Mouse (Mus musculus): ENCODE measurements around the gene Chd3.

Chd3 gene

DNA sequence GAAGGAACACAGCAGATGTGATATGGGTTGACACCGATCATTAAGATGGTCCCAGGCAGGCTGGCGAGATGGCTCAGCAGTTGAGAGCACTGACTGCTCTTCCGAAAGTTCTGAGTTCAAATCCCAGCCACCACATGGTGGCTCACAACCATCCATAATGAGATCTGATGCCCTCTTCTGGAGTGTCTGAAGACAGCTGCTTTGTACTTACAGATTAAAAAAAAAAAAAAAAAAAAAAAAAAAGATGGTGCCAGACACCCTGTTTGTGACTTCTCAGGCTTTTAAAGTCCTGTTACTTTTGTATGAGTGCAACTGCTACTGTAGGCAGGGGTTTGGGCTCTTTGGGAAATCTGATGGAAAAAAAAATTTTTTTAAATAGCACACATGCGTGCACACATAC lies 19.5 kb upstream of the Chd3 start:
- DNase-seq = no peak

DNA sequence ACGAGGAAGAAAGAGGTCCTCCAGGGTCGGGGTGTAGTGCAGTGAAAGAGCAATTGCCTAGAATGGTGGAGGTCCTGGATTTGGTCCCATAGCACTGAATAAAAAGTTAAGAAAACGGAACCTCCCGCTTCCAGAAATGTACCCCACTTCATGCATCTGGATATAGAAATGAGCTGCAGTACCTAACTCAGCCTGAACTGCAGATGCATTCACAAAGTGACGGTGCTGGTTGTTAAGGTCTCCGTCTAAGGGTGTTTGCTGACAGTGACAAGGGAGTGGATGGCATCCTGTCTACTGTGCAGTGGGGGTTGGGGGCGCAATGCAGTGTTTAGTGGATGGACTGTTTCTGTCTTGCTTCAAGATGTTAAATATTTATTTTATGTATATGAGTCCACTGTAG lies 17.6 kb upstream of the Chd3 start:
- DNase-seq = no peak

DNA sequence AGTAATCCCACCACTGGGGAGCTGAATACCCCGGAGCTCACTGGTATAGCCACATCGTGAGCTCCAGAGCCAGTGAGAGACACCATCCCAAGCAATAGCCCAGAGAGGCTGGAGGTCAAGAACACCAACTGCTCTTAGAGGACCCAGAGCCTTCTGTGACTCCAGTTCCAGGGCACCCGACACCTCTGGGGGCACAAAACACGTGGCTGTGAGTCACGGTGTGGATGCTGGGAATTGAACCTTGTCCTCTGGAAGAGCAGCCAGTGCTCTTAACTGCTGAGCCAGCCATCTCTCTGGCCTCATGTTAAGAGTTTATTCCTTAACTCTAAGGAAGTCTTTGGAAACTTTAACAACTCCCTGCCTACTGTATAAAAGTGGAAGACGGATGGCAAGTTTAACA lies 15.8 kb upstream of the Chd3 start:
- peak; percentile 94 for DNase-seq

DNA sequence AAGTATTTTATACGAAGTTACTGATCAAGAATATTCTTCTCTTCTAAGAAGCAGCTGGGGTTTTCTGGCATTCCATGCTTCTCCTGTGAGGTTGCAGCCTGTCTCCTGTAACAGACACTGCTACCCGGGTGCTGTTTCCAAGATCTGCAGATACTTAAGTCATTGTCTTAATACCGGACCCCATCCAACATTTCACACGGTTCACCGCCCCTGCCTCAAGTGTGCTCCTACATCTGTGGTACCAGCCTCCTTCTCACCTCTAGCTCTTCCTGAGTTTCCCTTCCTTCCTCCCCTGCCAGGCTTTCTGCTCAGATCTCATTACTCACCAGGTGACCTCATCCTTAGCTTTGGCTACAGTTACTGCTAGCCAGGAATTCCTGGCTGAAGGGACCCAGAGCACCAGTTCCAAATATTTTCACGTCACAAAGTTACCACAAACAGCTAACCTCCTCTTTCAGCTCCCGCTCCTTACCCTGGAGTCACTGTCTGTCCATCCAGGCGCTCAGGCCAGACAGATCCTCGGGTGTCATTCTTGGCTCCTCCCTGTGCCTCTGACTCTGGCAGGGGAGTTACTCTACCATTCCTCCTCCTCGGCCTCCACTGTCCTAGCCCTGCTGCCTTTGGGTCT lies 13.4 kb upstream of the Chd3 start:
- no peak for DNase-seq

DNA sequence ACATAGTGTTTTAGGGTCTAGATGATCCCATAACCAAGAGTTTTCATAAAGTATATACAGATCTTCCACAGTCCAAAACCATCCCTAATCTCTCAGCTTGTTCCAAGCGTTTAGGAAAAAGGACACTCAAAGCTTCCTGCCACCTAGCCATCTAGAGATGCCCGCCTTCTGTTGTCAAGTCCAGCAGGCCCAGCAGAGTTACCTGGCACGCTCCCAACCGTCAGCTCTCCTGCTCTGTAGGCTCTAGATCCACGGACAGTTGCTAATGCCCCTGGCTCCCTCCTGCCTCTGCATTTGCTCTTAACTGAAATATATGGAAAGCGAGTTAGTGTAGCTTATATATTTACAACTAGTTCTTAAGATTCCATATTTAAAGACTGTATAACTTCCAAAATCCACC lies 12.2 kb upstream of the Chd3 start:
- no peak for DNase-seq

DNA sequence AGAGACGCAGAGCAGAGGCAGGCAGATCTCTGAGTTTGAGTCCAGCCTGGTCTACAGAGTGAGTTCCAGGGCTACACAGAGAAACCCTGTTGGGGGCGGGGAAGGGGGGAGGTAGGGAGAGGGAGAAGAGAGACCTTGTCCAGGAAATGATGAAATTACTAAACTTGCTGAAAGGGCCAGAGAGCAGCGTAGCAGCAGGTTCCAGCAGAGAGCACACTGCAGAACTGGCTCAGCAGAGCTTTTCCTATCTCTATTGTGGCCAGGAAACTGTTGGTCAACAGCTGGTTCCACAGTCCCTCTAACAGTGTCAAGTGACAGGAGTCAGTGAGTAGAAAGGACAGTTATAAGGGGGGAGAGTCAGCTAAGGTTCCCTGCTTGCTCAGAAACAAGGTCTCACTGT lies 10.4 kb upstream of the Chd3 start:
- DNase-seq = no peak

DNA sequence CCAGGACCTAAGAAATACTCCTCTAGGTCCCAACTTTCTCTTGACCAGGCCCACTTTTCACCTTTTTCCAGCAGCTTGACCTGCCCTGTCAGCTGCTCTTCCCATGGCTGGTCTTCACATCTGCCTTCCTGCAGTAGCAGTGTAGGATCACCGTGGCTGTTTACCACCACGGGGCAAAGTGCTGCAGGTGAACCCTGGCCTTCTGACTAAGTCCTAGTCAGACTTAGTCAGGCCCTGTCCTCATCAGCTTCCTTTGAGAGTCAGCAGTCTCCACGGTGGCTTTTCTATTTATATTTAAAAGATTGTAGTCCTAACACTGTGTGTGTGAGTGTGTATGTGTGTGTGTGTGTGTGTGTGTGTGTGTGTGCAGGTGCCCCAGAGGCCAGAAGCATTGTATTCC lies 8.6 kb upstream of the Chd3 start:
- DNase-seq = peak; percentile 90

DNA sequence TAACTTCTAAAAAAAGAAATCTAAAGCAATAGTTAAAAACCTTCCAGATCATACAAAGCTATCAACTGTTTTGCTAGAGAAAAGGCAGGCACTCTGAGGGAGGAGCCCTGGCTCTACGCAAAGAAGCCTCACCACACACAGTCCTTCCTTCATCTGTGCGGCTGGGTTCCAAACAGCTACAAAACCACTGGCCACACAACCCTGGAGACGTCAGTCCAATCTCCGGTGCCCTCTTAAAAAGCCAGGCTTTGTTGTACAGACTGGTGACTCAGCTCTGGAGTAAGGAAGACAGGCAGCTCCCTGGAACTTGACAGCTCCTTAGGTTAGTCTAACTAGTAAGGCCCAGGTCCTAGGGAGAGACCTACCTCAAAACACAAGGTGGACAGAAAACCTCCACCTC lies 6.4 kb upstream of the Chd3 start:
- DNase-seq = no peak

DNA sequence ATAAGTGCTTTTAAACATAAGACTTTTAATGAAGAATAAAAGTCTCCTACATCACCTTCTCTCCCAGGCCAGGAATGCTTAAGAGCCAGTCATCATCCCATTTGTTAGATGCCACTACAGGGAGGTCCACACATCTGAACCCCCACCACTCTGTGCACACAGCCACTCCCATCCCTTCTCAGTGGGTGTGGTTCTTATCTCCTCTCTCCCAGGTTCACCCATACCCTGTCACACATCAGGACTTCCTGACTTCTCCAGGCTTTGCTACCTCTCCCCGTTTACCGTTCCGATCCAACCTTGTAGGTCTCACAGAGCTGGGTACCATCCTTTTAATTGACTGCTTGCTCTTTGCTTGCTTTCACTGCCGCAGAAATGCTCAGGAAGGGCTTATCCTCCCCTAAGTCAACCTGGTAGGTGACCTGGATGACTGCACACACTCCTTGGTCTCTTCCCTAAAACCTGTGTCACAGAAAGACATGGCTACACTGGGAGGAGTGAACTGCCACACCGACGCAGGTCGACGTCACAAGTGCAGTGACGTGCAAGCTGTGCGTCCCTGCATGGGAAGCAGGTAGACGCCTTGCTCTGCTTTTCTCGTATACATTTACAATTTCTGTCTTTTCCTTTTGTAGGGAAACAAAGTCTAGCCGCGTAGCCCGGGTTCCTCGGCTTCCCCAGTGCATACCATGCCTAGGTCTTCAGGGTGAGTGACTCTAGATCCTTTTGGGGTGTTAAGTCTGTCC lies 4.2 kb upstream of the Chd3 start:
- no peak for DNase-seq

DNA sequence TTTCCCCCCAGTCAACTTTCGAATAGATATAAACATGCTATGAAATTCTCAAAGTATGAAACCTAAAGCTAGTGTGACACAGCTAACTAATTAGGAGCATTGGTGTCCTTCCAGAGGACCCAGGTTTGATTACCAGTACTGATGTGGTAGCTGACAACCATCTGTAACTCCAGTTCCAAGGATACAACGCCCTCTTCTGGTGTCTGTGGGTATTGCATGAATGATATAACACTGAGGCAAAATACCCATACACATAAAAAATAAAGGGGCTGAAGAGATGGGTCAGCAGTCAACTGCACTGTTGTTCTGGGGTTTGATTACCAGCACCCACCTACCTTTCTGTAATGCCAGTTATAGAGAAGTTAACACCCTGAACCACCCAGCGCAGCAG lies 3.6 kb upstream of the Chd3 start:
- DNase-seq = no peak

DNA sequence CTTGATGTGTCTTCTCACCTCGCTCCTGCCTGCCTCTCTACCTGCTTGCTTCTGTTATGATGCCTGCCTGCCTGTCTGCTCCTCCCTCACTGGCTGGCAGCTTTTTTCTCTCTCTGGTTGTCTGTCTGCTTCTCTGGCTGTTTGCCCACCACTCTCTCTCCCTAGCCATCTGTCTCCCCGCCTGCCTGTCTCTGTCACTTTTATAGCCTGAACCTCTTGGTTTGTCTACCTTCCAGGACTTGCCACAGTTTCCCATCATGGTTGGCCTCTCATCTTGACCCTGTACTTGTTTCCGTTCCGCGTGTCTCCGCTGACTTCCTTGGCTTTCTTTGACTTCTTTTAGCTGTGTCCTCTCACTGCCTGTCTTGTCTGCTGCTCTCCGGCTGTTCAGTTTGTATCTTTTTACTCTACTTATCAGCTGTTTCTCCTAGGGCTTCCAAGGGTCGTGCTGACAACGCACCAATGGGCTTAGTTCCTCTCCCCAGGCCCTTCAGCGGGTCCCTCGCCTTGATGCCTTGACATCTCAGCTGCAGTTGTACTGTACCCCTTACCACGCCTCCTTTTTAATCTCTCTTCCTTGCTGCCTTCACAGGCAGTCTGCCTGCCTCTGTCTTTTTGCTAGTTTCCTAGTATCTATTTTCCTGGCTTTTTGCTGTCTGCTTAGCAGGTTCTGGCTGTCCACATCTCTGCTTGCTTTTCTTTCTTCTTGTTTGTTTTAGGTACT lies 3.0 kb upstream of the Chd3 start:
- DNase-seq = peak; percentile 51

DNA sequence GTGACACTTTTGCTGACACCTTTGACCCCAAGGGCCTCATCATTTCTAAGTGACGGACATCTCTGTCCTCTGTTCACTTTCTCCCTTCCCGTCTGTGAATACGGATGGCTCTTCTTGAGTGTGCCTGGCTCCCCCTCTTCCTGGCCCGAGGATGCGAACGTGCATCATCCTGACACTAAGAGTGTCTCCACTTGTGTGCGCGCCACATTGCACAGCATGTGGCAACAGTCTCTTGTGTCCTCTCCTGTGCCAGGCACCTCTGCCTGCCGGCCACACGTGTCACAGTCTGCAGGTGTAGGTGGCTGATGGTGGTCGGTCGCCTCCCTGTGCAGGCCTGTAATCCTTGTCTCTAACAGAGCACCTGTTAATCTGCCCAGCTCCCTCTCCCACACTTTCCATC lies 2.4 kb upstream of the Chd3 start:
- DNase-seq = no peak

DNA sequence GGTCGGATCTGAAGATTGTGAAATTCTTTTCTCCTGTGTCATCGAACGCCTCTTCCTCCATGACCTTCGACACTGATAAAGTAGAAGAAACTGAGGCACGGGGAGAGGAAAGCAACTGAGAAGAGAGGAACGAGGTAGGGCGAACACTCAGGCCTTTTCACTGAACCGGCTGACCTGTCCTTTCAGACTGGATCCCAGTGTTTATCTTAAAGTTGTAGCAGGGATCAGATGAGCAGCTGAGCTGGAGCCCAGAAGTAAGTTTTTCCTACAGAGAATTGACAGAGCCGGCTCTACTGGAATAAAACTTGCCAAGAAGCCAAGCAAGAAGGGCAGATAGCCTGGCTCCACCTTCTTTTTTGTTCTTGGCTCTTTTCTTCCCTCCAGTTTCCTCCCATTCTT lies 1.6 kb upstream of the Chd3 start:
- DNase-seq = no peak

DNA sequence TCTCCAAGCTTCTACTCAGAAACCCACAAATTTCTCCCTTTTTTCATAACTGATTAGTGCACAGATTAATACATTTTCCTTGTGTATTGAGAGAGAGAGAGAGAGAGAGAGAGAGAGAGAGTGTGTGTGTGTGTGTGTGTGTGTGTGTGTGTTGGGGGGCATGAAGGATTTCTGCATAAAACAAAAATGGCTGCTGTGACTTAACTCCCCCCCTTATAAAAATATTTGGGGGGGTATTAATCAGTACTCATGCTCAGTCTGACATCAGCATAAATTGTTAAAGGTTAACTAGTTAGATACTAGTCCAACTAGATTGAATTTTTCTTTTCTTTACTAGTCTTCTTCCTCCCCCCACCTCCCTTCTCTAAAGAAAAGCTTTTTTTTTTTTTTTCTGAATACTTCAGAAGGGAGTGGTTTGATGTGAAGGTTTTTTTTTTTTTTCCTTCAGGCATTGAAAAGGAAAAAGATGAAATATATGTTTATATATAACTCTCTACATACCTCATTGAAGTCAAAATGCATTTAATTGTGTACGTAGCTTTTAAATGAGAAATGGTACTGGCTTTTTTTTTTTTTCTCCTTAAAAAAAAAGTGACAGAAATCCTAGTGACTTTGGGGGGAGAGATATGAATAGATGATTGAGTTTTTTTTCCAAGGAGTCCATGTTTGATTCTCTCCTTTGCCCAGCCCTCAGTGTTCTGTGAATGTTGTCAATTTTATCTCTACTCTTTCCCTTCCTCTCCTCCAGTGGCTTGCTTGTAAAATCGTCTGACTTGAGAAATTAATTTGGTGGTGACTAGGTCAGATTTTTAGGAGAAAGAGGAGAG lies 997 bp upstream of the Chd3 start:
- no peak for DNase-seq

DNA sequence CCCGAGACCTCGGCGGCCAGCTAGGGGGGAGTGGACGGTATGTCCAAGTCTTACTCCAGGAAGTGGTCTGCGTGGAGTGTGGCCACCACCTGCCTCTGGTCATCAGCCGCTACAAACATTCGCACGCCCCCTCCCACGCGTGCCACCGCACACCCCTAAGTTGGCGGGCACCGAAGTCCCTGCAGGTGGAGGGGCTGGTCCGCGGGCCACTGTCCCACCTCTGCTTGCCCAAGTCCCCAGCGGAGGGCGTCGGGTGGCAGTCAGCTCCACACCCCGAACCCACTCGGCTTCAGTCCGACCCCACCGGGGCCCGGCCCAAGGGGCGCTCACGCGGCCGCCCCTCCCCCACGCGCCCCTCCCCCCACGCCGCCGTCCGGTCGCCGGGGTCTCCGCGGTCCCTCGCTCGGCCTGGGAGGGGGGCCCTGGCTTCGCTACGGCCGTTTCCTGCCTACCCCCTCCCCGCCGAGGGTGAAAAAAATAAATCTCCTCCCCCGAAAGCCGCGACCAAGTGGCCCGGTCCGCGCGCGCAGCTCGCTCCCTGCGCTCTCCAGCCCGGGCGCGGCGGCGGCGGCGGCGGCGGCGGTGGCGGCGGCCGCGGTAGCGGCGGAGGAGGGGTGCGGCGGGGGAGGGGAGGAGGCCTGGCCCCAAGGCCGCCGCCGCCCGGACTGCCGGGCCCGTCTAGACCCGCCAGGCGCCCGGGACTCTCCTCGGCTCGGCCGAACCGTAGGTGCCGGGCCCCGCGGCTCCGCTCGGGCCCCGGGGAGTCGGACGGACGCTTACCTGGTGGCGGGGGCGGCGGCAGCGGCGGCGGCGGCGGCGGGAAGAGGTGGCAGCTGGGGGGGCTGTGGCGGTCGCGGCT lies 621 bp downstream of the Chd3 start:
- DNase-seq = peak; percentile 38

DNA sequence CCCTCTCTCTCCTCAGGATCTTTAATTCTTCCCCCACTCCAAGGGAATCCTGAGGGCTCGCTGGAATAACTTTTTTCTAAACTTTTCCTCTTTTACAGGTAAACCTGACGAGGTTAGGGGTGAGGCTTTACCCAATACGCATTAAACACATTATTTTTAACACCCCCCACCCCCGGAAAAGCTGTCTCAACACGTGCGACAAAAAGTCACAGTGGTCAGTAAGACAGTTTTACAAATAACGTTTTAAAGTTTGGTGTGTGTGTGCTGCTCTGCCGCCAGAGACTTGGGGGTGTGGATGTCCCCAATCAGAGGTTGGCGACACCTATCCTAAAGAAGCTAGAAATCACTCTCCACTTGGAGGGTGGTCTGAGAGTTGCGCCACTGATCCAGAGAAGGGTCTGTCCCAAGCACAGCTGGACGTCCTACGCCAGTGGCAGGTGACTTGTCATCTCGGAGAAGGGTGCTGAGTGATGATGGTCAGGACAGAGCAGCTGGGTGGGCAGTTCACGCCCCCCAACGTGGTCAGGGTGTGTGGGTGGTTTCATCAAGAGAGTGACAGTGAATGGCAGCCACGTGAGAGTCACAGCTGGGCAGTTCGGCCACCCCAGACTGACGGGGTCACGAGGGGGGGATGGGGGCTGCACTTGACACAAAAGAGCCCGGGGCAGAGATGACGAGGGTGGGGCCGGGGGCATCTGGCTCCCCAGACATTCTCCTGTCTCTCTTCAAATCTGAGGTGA lies 1.4 kb downstream of the Chd3 start:
- DNase-seq = peak; percentile 63

DNA sequence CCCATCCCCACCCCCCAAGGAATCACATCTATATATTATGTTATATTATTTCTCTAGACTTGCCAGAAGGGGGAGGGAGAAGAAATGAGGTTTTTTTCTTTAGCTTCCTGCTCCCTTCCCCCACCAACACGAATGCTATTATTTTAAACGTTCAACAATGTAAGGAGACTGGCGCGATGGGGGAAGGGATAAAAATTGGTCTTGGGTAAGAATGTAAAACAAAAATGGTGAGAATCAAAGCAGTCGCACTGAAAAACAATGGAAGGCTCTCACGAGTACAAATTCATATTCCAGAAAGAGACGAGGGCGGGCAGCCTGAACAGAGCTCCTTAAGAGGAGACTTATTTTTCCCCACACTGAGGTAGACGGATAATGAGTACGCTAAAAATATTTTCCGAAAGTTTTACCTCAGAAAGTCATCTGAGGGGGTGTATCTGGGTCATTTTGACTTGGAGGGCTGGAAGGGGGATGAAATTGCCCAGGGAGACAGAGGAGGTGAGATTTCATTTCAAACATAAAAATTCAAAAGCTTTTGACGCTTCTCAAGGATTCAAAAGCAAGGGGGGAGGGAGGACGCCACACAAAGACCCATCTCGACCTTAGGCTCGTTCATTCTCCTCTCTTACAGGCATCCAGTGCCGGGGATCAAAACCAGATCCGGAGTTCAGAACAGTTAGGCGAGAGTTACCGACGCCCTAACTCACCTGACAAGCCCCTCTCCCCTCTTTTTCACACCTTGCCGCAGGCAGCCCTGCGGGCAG lies 2.2 kb downstream of the Chd3 start:
- peak; percentile 64 for DNase-seq

DNA sequence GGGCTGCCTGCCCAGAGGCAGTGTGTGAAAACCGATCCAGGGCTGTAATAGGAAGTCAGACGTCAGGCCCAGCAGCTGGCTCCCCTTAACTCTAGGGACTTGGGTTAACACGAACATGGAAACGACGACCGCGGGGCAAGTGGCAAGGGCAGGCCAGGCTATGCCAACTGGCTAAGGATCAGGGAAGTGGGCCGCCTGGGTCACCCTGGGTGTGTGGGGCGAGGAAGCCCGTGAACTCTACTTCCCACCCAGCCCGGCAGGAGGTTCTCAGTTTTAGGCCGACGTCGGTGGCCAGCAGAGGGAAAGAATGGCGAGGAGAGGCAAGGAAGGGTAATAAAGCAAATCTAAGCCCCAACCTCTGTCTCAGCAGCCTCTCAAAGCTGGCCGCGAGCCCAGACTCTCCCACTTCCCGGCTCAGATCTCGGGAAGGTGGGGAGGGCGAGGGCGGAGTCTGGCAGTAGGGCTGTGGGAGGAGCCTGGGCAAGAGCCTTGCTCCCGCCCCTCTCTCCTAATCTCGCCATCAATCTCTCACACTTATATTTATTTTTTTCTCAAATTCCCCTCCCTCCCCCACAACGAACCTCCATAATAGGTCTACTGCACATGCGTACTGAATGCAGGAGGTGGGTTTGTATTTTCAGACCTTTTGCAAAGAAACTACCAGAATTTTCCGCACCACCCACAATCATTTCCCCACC lies 2.9 kb downstream of the Chd3 start:
- DNase-seq = peak; percentile 98

DNA sequence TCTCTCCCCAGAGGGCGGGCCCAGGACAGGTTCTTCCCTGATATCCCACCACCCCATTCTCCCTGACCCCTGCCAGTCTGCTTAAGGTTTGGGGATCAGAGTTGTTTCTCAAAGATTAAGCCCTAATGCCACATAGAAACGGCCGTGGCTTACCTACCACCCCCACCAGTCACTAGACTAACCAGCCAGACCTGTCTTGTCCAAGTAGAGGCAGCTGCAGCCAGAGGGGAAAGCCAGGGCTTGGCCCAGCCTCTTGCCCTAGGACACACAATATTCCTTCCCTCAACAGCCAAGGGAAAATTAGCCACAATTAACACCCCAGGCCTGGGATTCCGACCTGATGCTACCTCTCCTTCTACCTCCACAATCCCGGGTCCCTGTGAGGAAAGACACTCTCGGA lies 3.5 kb downstream of the Chd3 start:
- DNase-seq = no peak

DNA sequence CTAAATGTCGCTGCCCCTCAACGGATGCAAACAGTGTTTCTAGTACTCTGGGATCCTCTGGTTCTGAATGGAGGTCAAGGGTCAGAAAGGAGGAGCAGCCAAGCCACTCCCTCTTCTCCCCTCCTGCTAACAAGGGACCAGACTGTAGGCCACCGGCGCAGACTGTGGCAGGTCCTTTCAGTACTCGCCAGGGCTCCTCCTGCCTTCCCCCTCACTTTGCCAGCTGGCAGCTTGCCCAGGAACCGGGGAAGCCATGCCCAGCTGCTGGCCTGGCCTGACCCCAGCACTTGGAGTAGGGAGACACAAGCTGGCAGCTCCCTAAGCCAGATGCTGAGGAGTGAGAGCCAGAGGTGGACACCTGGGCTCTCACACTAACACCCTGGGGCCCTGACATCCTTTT lies 4.3 kb downstream of the Chd3 start:
- peak; percentile 99 for DNase-seq
